Mouse (Mus musculus) kidney, postnatal 25 days (tissue): ENCODE measurements at regions not wholly inside any gene's neighbourhood (a gene's known extent, or its start where the extent isn't known, plus 50 kb on each side); places are given as distances from the start of the nearest gene placed in this dataset.

Experiments used
- DNase-seq, 2 experiments: peaks; one replicate each; pipeline ENCODE4 v3.0.0; 2021; ENCODE audit warnings: mixed read lengths in 2 of 2

DNA sequence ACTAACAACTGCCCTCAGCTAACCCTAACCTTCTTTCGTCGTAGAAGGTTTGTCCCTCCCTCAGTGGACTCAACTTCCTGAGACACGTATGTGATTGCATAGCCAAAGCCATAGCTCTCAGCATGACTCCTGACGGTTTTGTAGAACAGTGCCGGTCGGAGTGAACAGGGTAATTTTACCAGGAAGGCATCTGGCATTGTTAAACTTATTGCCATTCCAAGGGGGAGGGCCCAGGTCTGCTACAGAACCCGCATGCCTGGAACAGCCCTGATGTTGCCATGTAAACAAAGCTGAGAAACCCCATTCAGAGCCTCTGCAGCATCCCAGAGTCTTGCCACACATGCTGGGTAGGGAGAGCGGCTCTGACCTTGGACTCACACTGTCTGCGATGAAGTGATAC lies 52.2 kb upstream of the Adgrl2 start:
- DNase-seq = no peak

DNA sequence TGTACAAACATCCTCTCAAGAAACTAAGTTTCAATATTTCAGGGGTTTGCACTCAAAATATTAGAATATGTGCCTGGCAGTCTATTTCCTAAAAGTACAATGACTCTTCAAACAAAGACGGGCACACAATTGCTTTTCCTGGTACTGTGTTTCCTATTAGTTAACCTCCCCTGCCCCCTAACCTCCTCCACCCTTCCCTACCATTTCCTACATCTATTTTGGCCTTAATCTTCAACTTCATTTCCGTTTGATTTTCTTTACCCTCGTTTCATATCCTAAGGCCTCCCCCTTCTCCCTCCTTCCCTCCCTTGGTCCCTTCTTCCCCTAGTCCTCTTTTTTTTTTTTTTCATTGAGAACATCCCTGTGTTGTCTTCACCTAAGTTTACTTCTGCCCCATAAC lies 50.8 kb upstream of the Adgrl2 start:
- DNase-seq = no peak
